Mouse (Mus musculus) frontal cortex, postnatal 14 days (tissue): ENCODE measurements at regions not wholly inside any gene's neighbourhood (a gene's known extent, or its start where the extent isn't known, plus 50 kb on each side); places are given as distances from the start of the nearest gene placed in this dataset.

Source experiments
- DNase-seq, 2 experiments: peaks; one replicate each; pipeline ENCODE4 v3.0.0; 2022; ENCODE audit warnings: low spot score in 2 of 2

- peak in 1 of 2 experiments; percentile 2 for DNase-seq
These were observed 209.3 kb downstream of the Mtrr start for GRCm38 (mm10) chr13:68372631-68373030.
